Mouse (Mus musculus) lung, postnatal 14 days (tissue): ENCODE results near the gene Dcst2.

Experiments used
- DNase-seq: peaks from one replicate; pipeline ENCODE4 v3.0.0; 2021

The Dcst2 gene

DNA sequence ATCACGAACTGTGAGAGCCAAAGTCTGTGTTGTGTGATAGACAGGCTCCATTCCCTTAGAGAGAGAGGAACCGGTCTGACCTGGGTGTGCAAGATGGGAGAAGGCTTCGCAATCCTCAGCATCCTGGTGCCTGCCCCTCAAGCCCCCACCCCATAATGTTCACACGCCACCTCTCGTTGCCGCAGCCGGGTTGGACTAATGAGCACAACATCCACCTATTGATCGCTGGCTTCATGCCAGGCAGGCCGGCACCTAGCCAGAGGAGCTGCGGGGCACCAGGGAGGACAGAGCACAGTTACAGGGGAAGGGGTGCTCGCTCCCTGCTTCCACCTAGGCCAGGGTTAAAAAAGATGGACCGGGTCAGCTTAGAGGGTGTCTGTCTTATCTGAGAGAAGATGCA, 29.3 kb upstream of the Dcst2 start:
- no peak for DNase-seq

- no peak for DNase-seq
Observed at GRCm38 (mm10) chr3:89333053-89333452, 28.7 kb upstream of the Dcst2 start.

DNA sequence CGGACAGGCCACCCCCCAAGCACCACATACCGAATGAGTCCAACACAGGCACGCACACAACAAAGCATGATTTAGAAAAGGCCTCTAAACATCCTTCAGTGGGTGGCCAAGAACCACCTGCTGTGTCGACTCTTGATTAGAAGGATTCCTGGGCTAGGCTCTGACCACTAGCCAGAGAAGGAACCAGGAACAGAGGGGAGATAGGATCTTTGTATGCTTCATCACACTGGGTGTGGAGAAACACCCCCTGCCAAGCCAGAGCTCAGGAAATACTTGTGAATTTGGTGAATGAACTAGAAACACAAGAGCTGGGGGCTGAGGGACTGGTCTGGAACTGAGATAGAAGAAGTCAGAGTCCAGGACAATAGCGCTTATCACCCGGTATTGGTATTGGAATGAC, 25.2 kb upstream of the Dcst2 start:
- no peak for DNase-seq

DNA sequence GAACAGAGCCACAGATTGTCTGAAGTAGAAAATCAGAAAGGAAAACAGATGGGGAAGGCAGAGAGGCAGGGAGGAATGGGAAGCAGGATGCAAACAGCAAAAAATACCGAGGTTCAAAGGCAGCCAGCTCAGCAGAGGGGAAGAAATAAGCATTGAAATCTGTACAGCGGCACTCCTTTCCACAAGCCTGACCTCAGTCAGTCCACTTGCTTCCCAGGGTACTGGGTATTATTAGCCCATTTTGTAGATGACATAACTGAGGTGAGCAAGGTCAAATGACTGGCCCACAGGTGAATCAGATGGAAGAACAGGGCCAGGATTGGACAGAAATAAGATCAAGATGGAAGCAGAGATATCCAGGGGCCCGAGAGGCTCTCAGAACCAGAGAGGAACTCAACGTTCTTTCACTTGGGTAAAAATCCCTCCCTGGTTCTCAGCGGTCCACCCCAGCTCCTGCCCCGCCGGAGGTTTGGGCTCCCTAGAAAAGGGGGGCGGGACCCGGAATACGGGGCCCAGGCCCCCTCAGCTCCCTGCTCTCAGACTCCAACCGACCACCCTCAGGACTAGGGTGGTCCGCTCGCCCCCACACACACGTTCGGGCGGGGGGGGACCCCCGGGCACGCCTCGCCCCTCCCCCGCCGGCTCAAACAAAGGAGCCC, 24.6 kb upstream of the Dcst2 start:
- DNase-seq = no peak

GRCm38 (mm10) chr3:89337721-89338578, 23.8 kb upstream of the Dcst2 start, which contains the start of gene Efna4:
Efna4 (minus strand) TSS chr3:89338028.
- DNase-seq = peak; percentile 58

DNA sequence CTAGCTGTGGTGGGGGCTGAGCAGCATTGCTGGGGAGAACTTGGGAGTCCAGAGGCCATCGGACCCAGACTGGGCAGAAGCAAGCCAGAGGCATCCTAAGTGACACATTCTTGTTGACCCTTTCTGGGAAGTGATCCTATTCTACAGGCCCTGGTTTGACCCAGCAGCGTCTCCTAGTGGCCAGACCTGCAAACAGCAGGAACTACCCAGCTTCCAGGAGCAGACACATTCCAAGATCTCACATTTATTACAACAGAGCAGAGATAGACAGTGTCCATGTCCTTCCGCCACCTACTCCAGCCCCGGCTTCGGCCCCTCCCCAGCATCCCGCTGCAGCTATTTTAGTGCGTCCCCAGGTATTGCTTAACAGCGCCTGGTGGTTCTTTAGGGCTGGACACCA, 22.4 kb upstream of the Dcst2 start:
- DNase-seq = peak; percentile 76

GRCm38 (mm10) chr3:89340465-89340864, 21.3 kb upstream of the Dcst2 start:
- peak; percentile 84 for DNase-seq

DNA sequence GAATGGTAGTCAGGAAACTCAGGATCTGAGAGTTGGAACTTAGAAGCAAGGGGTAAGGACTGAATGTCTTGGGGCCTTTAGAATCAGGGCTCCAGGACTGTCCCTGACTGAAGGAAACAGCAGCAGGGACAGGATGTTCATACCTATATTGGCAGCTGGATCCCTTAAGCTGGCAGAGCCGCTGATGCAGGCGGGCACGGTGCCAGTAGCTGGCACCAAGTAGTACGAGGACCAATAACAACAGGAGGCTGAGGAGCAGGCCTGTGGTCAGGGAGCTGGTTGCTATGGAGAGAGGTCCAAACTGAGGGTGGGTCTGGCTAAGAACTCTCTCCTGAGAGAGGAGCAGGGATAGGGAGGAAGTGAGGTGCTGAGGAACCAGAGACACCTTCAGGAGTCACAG, 20.0 kb upstream of the Dcst2 start:
- DNase-seq = no peak

- DNase-seq = no peak
Observed at GRCm38 (mm10) chr3:89343279-89343678, 18.5 kb upstream of the Dcst2 start.

DNA sequence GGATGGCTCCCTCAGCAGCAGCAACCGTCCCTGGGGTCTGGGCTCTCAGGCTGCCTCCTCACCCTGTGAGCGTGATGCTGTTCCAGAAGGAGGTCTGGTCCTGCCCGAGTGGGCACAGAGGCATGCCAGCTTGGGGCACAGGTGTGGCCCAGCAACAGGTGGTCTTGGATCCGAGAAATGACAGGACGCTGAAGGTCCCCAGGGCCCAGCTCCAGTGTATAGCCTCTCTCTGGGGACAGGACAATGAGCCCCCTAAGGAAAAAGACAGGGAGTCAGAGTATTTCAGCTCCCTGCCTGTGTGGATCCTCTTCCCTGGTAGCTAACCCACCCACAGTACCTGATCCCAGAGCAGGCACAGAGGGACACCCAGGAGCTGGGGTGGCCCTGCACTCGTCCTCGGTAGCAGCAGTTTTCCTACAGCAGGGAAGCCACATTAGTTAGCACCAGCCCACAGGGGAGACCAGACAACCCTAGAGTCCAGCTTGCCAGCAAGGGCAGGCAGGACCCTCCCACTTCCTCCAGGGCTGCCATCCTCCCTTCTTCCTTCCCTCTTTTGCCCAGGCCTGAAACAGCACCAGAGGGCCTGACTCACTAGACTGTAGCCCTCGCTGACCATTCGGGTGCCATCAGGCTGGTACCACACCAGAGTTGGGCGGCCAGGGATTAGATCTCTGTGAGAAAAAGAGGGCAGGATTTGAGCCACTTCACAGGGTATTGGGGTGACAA, 14.8 kb upstream of the Dcst2 start:
- no peak for DNase-seq

DNA sequence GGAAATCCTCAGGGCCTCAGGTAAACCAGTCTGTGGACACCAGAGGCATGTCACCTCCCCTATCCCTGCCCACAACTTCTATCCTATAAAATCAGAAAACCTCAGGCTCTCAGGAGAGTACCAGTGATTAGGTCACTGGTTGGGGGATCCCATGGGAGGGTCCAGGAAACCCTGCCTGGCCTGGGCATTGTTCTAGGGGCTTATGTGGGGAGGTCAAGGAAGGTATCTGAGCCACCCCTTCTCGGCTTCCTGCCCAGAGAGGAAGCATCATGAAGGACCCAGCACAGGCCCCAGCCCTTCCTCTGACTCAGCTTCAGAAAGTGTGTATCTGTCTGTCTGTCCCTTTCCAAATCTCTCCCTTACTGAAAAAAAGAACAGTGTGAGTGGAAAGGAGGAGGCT, 13.9 kb upstream of the Dcst2 start:
- no peak for DNase-seq

- peak; percentile 72 for DNase-seq
Observed at GRCm38 (mm10) chr3:89348911-89349868, 12.6 kb upstream of the Dcst2 start.

DNA sequence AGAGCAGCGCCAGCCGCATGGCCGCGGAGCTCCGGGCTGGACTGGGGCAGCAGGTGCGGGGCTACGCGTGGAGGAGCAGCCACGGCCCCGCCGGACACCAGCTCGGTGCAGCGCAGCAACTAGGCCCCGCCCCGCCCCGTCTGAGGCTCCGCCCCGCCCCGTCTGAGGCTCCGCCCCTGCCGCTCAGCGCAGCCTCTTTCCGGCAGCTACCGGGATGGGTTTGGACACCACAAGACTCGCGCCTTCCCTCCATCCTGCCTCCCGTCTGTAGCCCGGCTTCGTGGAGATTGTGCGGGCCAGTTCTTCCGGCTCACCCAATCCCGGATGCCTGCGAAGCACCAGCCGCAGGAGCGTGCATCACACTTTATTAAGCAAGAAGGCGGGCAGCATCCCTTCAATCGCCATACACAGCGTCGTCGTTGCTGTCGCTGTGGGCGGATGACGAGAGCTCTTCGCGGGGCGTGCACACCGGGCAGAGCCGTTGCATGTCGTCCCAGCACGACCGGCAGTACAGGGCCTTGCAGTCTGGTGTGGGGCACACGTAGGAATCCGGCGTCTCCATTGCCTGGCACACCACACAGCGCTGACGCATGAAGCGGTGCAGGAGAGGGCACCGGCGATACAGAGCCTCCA, 11.8 kb upstream of the Dcst2 start, which contains the start of gene Adam15:
TSS of gene Adam15 (minus strand) at position 128 of the 633 bp plus-strand sequence.
- peak; percentile 93 for DNase-seq

DNA sequence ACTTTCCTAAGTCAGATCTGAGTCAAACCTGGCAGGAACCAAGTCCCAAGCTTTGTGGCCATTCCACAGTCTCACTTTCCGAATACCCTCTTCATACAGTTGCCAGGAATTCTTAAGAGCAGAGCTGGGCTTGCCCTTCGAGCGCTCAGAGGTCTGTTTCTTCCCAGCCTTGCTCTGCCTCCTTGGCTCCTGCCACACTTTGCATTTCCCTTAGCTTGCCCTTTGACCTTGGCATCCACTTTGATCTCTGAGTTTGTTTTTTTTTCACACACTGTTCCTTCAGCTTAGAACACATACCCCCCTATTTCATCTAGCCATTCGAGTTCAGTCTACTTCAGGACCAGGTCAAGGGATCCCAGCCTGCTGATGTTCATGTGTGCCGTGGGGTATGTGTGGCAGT, 10.5 kb upstream of the Dcst2 start:
- DNase-seq = no peak

DNA sequence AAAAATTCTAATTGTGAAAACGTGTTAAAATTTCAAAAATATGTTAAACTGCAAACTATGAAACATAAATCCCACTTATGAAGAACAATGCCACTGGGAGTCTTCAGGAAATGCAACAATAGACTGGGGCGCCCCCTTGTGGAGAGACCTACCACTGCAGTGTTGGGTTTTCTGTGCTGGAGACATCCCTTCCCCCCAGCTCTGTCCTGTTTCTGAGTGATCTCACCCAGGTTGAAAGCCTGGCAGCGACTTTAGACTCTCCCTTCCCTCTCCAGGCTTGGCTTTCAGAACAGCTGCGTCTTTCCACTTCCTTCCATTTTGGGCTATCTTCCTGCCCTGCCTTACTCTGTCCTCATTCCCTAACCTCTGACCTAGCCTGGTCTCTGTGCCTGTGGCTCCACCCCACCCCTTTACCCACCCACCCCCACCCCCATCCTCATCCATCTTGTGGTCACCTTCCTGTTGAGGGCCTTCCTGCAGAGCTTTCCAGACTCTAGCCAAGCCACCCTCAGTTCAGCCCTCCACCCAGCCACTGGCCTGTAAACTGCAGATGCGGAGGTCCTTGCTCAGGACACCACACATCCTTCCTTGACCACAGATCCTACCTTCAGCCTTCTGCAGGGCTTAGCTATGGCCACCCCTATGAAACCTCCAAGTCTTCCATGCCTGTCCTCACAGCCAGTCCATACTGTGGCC, 6.8 kb upstream of the Dcst2 start:
- peak; percentile 93 for DNase-seq

- no peak for DNase-seq
Observed at GRCm38 (mm10) chr3:89355512-89355902, 6.3 kb upstream of the Dcst2 start.

- no peak for DNase-seq
Observed at GRCm38 (mm10) chr3:89356029-89356428, 5.7 kb upstream of the Dcst2 start.

DNA sequence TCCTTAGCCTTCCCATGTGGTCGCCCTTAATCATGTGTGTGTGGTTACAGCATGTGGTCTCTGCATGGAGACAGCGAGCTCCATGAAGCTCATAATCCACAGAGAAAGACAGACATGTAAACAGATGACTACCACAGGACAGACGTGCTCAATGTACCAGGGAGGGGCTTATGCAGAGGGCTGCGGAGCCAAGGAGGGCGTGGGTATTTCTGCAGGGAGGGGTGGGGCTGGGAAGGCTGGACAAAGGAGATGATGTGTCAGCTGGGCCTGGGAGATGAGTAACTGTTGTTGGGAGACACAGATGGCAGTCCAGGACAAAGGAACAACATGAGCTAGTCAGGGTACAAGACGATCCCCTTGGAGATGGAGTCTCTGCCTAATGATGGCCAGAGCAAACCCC, 2.1 kb upstream of the Dcst2 start:
- no peak for DNase-seq

DNA sequence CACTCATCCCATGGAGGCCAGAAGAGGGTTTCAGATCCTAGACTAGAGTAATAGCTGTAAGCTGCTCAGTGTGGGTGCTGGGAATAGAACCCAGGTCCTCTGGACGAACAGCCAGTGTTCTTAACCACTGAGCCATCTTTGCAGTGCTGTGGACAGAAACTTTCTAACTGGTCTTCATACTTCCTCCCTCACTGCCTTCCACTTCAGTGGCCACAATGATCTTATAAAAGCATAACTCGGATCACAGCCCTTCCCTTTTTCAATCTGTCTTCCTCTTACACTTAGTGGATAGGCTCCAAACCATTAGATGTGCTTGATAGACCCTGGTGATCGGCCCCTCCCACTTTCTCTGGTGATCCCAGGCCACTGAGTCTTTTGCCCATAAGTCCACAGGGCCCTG, 1.5 kb upstream of the Dcst2 start:
- no peak for DNase-seq

GRCm38 (mm10) chr3:89364631-89365030, 2.9 kb downstream of the Dcst2 start:
- DNase-seq = no peak

DNA sequence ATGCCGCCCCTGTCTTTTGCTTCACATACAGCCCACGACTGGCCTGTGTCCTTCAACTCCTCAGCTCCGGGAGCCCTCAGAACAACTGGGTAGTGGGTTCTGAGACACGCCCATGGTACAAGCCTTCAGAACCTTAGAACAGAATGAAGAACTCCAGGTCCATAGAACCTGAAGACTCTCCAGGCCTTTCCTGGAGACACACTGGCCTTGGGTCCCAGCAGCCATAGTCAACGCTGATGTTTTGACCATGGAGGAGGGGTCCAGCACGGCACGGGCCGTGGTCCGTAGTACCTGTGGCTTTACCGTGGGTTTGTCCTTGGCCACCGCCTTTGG, 3.3 kb downstream of the Dcst2 start, which contains the start of gene Dcst1:
TSS of gene Dcst1 (minus strand) at position 101 of the 333 bp plus-strand sequence.
- DNase-seq = no peak
